Mouse (Mus musculus) naive thymus-derived CD4-positive, alpha-beta T cell, adult 2 months (primary cell): ENCODE measurements at regions not wholly inside any gene's neighbourhood (a gene's known extent, or its start where the extent isn't known, plus 50 kb on each side); places are given as distances from the start of the nearest gene placed in this dataset.

Experiments
- DNase-seq: peaks from one replicate; pipeline ENCODE4 v3.0.0-alpha.2; 2011; ENCODE audit warnings: low read depth

DNA sequence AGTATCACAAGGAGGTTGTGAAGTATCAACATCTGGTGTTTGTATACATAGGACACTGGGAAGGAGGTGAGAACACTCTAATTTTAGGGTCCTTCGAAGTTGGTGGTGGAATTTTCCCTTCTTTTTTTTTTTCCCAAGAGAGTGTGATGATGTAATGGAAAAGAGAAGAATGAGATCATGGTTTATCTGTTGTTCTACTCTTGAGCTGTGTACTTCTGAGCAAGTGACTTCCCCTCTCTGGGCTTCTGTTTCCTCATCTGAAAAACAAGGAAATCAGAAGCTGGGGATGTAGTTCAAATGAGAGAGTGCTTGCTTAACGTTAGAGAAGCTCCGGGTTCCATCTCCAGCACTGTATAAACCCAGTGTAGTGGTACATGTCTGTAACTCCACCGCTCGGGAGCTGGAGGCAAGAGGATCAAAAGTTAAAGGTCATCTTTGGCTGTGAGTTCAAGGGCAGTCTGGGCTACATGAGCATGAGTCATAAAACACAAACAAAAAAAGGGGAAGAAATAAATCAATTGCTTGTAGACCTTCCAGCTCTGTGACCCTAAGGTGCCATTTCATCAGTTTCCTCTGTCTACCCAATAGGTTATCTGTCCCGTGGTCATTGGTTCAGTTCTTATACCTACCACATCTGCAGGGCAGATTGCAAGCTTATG, 132.5 kb upstream of the Cxcr4 start:
- DNase-seq = no peak

- DNase-seq = no peak
These were observed 131.8 kb upstream of the Cxcr4 start for GRCm38 (mm10) chr1:128723843-128724242.

- DNase-seq = no peak
These were observed 130.0 kb upstream of the Cxcr4 start for GRCm38 (mm10) chr1:128722061-128722471.

DNA sequence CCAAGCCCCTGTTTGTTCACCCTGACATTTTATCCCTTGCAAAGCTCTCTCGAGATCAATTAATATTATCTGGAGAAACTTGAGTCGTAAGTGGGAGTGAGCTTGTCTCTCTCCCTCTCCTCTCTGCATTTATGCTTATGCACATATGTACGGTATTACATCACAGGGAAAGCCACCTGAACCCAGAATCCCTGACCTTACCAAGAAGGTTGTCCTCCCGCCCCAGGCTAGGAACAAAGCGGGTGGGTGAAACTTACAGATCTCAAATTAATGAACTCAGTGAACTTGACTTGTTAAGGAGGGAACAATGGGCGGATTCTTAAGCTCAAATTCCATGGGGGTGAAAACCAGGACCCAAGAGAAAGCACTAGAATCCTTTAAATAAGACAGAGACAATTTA, 122.8 kb upstream of the Cxcr4 start:
- DNase-seq = no peak

DNA sequence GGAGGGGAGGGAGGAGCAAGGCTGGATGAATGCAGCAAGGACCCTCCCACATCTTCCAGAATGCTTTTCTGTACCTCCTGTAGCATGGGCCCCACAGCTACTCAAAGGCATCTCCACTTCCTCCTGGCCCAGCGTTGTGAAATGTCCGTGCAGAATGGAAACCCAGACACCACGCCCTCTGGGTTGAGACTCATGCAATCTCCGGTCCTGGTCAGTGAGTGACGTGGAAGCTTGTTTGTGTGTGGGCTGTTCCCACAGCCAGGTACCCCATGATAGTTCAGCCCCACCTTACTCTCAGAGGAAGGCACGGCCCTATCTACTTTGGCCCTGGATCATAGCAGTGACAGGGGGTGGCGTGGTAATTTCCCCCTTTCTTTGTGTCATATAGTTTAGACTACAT, 120.8 kb upstream of the Cxcr4 start:
- DNase-seq = no peak

GRCm38 (mm10) chr1:128711121-128711520, 119.0 kb upstream of the Cxcr4 start:
- no peak for DNase-seq

- DNase-seq = no peak
These were observed 115.7 kb upstream of the Cxcr4 start for GRCm38 (mm10) chr1:128707747-128708146.

GRCm38 (mm10) chr1:128706167-128706566, 114.1 kb upstream of the Cxcr4 start:
- no peak for DNase-seq

- peak; percentile 58 for DNase-seq
These were observed 113.0 kb upstream of the Cxcr4 start for GRCm38 (mm10) chr1:128705071-128705503.

DNA sequence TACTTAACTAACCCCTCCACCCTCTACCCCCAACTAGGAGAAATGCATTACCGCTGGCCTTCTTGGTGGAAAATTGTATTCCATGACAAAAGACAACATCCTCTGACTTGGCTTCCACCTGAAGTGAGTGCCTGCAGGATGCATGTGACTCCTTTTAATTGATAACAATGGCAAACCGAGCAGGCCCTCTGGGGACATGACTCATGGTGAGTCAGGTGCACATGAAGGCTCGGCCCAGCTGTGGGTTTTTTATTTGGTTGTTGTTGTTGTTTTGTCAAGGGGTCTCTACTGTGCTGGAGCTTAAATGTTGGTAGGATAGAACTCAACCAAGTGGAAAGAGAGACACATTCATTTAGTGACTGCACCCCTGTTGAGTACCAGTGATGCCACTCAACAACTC, 109.2 kb upstream of the Cxcr4 start:
- no peak for DNase-seq

- no peak for DNase-seq
These were observed 105.9 kb upstream of the Cxcr4 start for GRCm38 (mm10) chr1:128697962-128698361.

- peak; percentile 59 for DNase-seq
These were observed 103.8 kb upstream of the Cxcr4 start for GRCm38 (mm10) chr1:128695936-128696335.

- no peak for DNase-seq
These were observed 100.7 kb upstream of the Cxcr4 start for GRCm38 (mm10) chr1:128692799-128693198.

DNA sequence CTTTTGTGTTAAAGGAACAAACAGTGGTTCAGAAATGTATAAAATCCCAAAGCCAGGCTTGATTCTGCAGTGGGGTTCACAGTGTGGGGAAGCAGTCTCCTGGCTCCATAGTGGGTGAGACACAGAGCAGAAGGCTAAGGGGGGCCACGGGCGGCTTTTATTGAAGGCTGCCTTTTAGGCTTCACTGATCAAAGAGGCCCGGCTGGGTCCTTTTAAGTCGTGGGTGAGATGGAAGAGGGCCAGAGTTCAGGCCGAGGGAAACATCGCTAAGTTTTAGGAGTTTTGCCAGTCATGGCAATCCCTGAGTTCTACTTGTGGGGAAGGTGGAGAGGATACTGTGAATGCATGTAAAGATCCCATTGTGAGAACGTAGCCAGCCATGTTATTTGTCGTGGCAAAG, 100.2 kb upstream of the Cxcr4 start:
- no peak for DNase-seq

- no peak for DNase-seq
These were observed 95.3 kb upstream of the Cxcr4 start for GRCm38 (mm10) chr1:128687236-128687927.

GRCm38 (mm10) chr1:128685467-128686137, 93.5 kb upstream of the Cxcr4 start:
- DNase-seq = no peak

DNA sequence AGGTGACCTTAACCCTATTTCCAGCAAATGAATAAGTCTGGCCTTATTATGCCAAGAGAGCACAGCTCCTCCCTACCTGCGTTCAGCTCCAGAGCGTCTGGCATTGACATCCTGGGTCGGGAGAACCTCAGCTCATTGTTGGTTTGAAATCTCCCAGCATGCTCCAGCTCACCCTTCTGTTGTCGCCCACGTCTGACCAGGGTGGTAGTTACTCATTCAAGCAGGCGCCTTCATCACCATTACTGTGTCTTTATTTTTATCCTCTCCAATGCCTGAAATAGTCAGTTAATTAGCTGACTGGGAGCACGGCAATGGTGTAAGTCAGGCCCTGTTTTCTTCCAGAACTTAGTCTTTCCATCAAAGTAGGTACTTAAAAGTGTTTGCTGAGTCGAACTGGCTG, 90.8 kb upstream of the Cxcr4 start:
- no peak for DNase-seq

DNA sequence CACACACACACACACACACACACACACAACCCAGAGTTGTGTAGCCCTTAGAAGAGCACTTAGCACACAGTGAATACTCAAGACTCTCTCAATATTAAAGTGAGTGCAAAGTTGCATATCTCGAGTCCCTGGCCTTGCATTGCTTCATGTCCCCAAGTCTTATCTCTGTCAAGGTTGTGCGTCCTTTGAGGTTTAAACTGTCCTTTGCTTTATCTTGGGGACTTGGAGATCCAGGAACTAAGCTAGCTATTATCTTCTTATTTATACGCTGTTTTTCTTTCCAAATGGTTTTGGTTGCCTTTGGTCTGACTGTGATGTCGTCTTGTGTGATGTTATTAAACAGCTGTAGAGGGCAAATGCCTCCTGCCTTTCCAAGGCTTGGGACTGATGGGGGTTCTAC, 89.2 kb upstream of the Cxcr4 start:
- DNase-seq = no peak

- no peak for DNase-seq
These were observed 88.4 kb upstream of the Cxcr4 start for GRCm38 (mm10) chr1:128680538-128680937.

- DNase-seq = no peak
These were observed 87.9 kb upstream of the Cxcr4 start for GRCm38 (mm10) chr1:128680012-128680411.

- DNase-seq = no peak
These were observed 87.2 kb upstream of the Cxcr4 start for GRCm38 (mm10) chr1:128679005-128679980.

GRCm38 (mm10) chr1:128675538-128675937, 83.4 kb upstream of the Cxcr4 start:
- peak; percentile 47 for DNase-seq
